Mouse (Mus musculus): ENCODE measurements at regions not wholly inside any gene's neighbourhood (a gene's known extent, or its start where the extent isn't known, plus 50 kb on each side); places are given as distances from the start of the nearest gene placed in this dataset.

DNA sequence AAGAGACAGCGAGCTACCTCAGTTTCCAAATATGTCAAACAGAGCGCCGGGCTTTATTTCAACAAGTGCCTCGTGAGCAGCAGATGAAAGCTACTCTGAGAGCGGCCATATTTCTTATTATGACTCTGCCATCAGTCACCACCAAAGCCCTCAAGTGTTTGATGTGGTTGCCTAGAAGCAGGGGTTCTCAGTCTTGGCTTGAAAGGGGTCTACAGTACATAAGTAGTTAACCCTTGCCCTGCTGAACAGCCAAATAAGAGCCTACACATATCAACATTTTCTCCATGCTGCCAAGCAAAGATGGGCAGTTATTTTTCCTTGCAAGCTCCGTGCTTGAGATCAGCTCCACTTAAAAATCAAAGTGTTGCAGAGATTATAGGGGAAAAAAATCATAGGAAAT, 788.8 kb downstream of the Nr2f2 start:
- Histone ChIP-seq H3K27ac (ENCODE audit: low read length) (no peak overlapping the region), H3K9ac (ENCODE audit: low read length) (no peak overlapping the region), H3K4me3 (replicated peaks; ENCODE audit: low read length) (no peak overlapping the region), H3K9me3 (replicated peaks; ENCODE audit: control insufficient read depth, low read length) (no peaks in the 10 kb centered on the region), H3K4me1 (ENCODE audit: control insufficient read depth, insufficient read depth, low read length) (no peaks in the 10 kb centered on the region), H3K4me2 (ENCODE audit: low read depth, low read length) (no peak overlapping the region), H3K27me3 (ENCODE audit: control insufficient read depth, insufficient read depth, low read length) (no peaks in the 10 kb centered on the region), H3K36me3 (ENCODE audit: control insufficient read depth, insufficient read depth, low read length) (no peaks in the 10 kb centered on the region)
- no peak for ATAC-seq (ENCODE audit: insufficient read depth, low FRiP score)
- 52% methylated on average over 6 of the region's 6 CpGs for WGBS

DNA sequence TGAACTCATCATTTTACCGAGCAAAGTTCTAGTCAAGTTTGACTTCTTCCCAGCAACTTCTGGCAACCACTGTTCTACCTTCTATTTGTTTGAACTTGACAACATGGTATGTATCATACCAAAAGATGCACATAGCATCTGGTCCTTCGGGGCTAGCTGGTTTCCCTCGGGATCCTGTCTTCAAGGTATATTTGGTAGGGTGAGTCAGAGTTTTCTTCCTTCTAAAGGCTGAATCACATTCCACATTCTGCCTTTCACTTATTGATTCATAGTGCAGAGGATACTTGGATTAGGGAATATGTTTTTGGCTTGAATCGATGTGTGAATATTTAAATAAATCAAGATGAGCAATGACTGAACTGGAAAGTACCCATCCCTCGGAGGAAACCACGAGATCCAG, 789.9 kb downstream of the Nr2f2 start:
- WGBS, result 76% methylated on average over 6 of the region's 6 CpGs
- no peak for ATAC-seq (ENCODE audit: insufficient read depth, low FRiP score)
- H3K27me3 ChIP-seq (ENCODE audit: control insufficient read depth, insufficient read depth, low read length), result no peaks in the 10 kb centered on the region

DNA sequence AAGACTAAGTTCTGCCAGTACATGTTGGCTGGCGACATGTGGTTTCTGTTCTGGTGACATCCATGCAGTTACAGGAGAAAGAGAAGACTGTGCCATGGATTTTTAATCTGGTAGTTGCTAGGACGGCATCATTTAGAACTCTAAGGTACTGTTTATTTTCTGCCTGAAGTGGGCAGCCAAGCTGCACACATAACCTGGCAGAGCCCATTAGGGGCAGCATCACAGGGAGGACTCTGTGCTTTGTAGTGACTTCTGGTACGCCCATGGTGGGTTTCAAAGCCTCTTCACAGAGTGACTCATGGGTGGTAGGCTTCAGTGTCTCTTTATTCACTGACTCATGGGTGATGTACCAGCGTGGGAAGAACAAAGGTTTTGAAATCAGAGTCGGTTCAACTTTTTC, 792.8 kb downstream of the Nr2f2 start:
- Histone ChIP-seq H3K4me1 (ENCODE audit: control insufficient read depth, insufficient read depth, low read length) (no peaks in the 10 kb centered on the region), H3K4me3 (replicated peaks; ENCODE audit: low read length) (no peak overlapping the region), H3K27me3 (ENCODE audit: control insufficient read depth, insufficient read depth, low read length) (no peaks in the 10 kb centered on the region), H3K9me3 (replicated peaks; ENCODE audit: control insufficient read depth, low read length) (no peaks in the 10 kb centered on the region), H3K36me3 (ENCODE audit: control insufficient read depth, insufficient read depth, low read length) (no peaks in the 10 kb centered on the region), H3K4me2 (ENCODE audit: low read depth, low read length) (no peak overlapping the region), H3K9ac (ENCODE audit: low read length) (no peak overlapping the region), H3K27ac (ENCODE audit: low read length) (no peak overlapping the region)
- no peak for ATAC-seq (ENCODE audit: insufficient read depth, low FRiP score)
- WGBS, result 74% methylated on average over 5 of the region's 5 CpGs

More for the DNA sequence above, 789.9 kb downstream of the Nr2f2 start:
- H3K4me3 ChIP-seq (replicated peaks; ENCODE audit: low read length), result no peak overlapping the region
- H3K9me3 ChIP-seq (replicated peaks; ENCODE audit: control insufficient read depth, low read length), result no peaks in the 10 kb centered on the region
- H3K4me2 ChIP-seq (ENCODE audit: low read depth, low read length), result no peak overlapping the region
- no peak overlapping the region for H3K27ac ChIP-seq (ENCODE audit: low read length)
- H3K4me1 ChIP-seq (ENCODE audit: control insufficient read depth, insufficient read depth, low read length), result no peaks in the 10 kb centered on the region
- no peak overlapping the region for H3K9ac ChIP-seq (ENCODE audit: low read length)
- H3K36me3 ChIP-seq (ENCODE audit: control insufficient read depth, insufficient read depth, low read length), result no peaks in the 10 kb centered on the region

GRCm38 (mm10) chr7:69572626-69573394, 793.7 kb downstream of the Nr2f2 start:
- Histone ChIP-seq H3K4me1 (ENCODE audit: control insufficient read depth, insufficient read depth, low read length) (no peaks in the 10 kb centered on the region), H3K9ac (ENCODE audit: low read length) (no peak overlapping the region), H3K9me3 (replicated peaks; ENCODE audit: control insufficient read depth, low read length) (no peaks in the 10 kb centered on the region), H3K27me3 (ENCODE audit: control insufficient read depth, insufficient read depth, low read length) (no peaks in the 10 kb centered on the region), H3K4me3 (replicated peaks; ENCODE audit: low read length) (no peak overlapping the region), H3K4me2 (ENCODE audit: low read depth, low read length) (no peak overlapping the region), H3K27ac (ENCODE audit: low read length) (no peak overlapping the region), H3K36me3 (ENCODE audit: control insufficient read depth, insufficient read depth, low read length) (no peaks in the 10 kb centered on the region)
- 73% methylated on average over 7 of the region's 7 CpGs for WGBS
- ATAC-seq (ENCODE audit: insufficient read depth, low FRiP score), result no peak

GRCm38 (mm10) chr7:69566949-69567348, 799.6 kb downstream of the Nr2f2 start:
- Histone ChIP-seq H3K4me2 (ENCODE audit: low read depth, low read length) (no peak overlapping the region), H3K9ac (ENCODE audit: low read length) (no peak overlapping the region), H3K27ac (ENCODE audit: low read length) (no peak overlapping the region), H3K4me3 (replicated peaks; ENCODE audit: low read length) (no peak overlapping the region), H3K9me3 (replicated peaks; ENCODE audit: control insufficient read depth, low read length) (no peaks in the 10 kb centered on the region), H3K36me3 (ENCODE audit: control insufficient read depth, insufficient read depth, low read length) (no peaks in the 10 kb centered on the region), H3K4me1 (ENCODE audit: control insufficient read depth, insufficient read depth, low read length) (no peaks in the 10 kb centered on the region), H3K27me3 (ENCODE audit: control insufficient read depth, insufficient read depth, low read length) (no peaks in the 10 kb centered on the region)
- 77% methylated on average over 4 of the region's 4 CpGs for WGBS
- no peak for ATAC-seq (ENCODE audit: insufficient read depth, low FRiP score)

- Histone ChIP-seq H3K9me3 (replicated peaks; ENCODE audit: control insufficient read depth, low read length) (no peaks in the 10 kb centered on the region), H3K27me3 (ENCODE audit: control insufficient read depth, insufficient read depth, low read length) (no peaks in the 10 kb centered on the region), H3K4me1 (ENCODE audit: control insufficient read depth, insufficient read depth, low read length) (no peaks in the 10 kb centered on the region), H3K4me2 (ENCODE audit: low read depth, low read length) (no peak overlapping the region), H3K36me3 (ENCODE audit: control insufficient read depth, insufficient read depth, low read length) (no peaks in the 10 kb centered on the region), H3K4me3 (replicated peaks; ENCODE audit: low read length) (no peak overlapping the region), H3K27ac (ENCODE audit: low read length) (no peak overlapping the region), H3K9ac (ENCODE audit: low read length) (no peak overlapping the region)
- no peak for ATAC-seq (ENCODE audit: insufficient read depth, low FRiP score)
- 80% methylated on average over 2 of the region's 2 CpGs for WGBS
Measured at GRCm38 (mm10) chr7:69564432-69564831, 802.1 kb downstream of the Nr2f2 start.

DNA sequence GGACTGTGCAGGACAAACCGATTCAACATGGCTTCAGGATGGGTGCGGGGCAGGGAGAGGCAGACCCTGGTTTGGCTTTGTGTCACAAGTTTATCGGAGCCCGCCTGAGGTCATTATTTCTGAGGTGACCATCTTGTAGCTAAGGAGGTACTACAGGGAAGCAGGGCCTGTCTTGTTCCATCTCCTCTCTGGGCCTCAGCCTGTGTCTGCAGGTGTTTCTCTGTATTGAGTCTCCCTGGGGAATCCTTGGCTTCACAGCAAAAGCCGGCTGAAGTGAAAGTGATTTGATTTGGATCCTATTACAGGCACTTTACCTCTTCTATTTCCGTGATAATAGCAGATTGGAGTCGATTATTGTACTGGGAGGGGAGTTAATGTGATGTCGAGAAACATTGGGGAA, 805.7 kb upstream of the Arrdc4 start:
- no peak overlapping the region for H3K9ac ChIP-seq (ENCODE audit: low read length)
- H3K9me3 ChIP-seq (replicated peaks; ENCODE audit: control insufficient read depth, low read length), result no peaks in the 10 kb centered on the region
- no peaks in the 10 kb centered on the region for H3K4me1 ChIP-seq (ENCODE audit: control insufficient read depth, insufficient read depth, low read length)
- H3K27ac ChIP-seq (ENCODE audit: low read length), result no peak overlapping the region
- 66% methylated on average over 8 of the region's 8 CpGs for WGBS
- no peak overlapping the region for H3K4me3 ChIP-seq (replicated peaks; ENCODE audit: low read length)
- no peak for ATAC-seq (ENCODE audit: insufficient read depth, low FRiP score)
- no peak overlapping the region for H3K4me2 ChIP-seq (ENCODE audit: low read depth, low read length)
- H3K36me3 ChIP-seq (ENCODE audit: control insufficient read depth, insufficient read depth, low read length), result no peaks in the 10 kb centered on the region
- H3K27me3 ChIP-seq (ENCODE audit: control insufficient read depth, insufficient read depth, low read length), result no peaks in the 10 kb centered on the region

DNA sequence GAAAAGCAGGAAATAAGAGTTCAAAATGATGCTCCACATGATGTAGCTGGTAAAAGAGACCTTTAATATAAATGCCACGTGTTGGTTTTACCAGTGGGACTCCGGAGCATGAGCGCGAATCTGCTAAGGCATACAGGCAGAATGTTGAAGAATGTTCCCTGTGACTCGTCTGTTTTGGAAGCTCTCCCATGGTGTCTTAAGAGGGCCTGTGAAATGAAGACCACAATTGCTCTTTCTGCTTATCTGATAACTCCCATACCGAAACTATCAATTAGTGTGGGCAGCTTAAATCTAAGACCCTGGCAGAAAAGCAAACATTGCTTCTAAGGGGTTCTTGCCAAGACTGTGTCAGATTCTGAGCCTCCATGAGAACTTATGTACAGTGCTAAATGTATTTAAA, 804.9 kb upstream of the Arrdc4 start:
- Histone ChIP-seq H3K36me3 (ENCODE audit: control insufficient read depth, insufficient read depth, low read length) (no peaks in the 10 kb centered on the region), H3K9ac (ENCODE audit: low read length) (no peak overlapping the region), H3K4me2 (ENCODE audit: low read depth, low read length) (no peak overlapping the region), H3K27me3 (ENCODE audit: control insufficient read depth, insufficient read depth, low read length) (no peaks in the 10 kb centered on the region), H3K9me3 (replicated peaks; ENCODE audit: control insufficient read depth, low read length) (no peaks in the 10 kb centered on the region), H3K4me1 (ENCODE audit: control insufficient read depth, insufficient read depth, low read length) (no peaks in the 10 kb centered on the region), H3K4me3 (replicated peaks; ENCODE audit: low read length) (no peak overlapping the region), H3K27ac (ENCODE audit: low read length) (no peak overlapping the region)
- no peak for ATAC-seq (ENCODE audit: insufficient read depth, low FRiP score)
- WGBS, result 60% methylated on average over 6 of the region's 6 CpGs

GRCm38 (mm10) chr7:69536072-69536471, 787.0 kb upstream of the Arrdc4 start:
- H3K9ac ChIP-seq (ENCODE audit: low read length), result no peak overlapping the region
- no peak for ATAC-seq (ENCODE audit: insufficient read depth, low FRiP score)
- H3K4me2 ChIP-seq (ENCODE audit: low read depth, low read length), result no peak overlapping the region
- H3K4me3 ChIP-seq (replicated peaks; ENCODE audit: low read length), result no peak overlapping the region
- 65% methylated on average over 1 of the region's 1 CpGs for WGBS
- no peaks in the 10 kb centered on the region for H3K9me3 ChIP-seq (replicated peaks; ENCODE audit: control insufficient read depth, low read length)
- H3K27ac ChIP-seq (ENCODE audit: low read length), result no peak overlapping the region
- H3K27me3 ChIP-seq (ENCODE audit: control insufficient read depth, insufficient read depth, low read length), result no peaks in the 10 kb centered on the region
- H3K4me1 ChIP-seq (ENCODE audit: control insufficient read depth, insufficient read depth, low read length), result no peaks in the 10 kb centered on the region
- no peaks in the 10 kb centered on the region for H3K36me3 ChIP-seq (ENCODE audit: control insufficient read depth, insufficient read depth, low read length)

Measured in stomach, embryonic 16.5 days (tissue).